Mouse (Mus musculus): ENCODE data around the gene Trp53.
A peak's percentile ranks its signal among the peaks of the same experiment; 100 is the strongest.

Gene Trp53

GRCm38 (mm10) chr11:69628286-69628685 lies 48.1 kb downstream of the Trp53 start:
- peak; percentile 94 for DNase-seq (ENCODE audit: low read depth)

- peak; percentile 68 for DNase-seq (ENCODE audit: low read depth)
Observed at GRCm38 (mm10) chr11:69629802-69630201, 49.6 kb downstream of the Trp53 start.

GRCm38 (mm10) chr11:69632284-69633089 lies 52.3 kb downstream of the Trp53 start, which contains the start of gene Fxr2:
TSS of gene Fxr2 (plus strand) at chr11:69632990.
- DNase-seq (ENCODE audit: low read depth) = peak; percentile 100

GRCm38 (mm10) chr11:69633128-69633866 lies 53.1 kb downstream of the Trp53 start:
- no peak for DNase-seq (ENCODE audit: low read depth)

- DNase-seq (ENCODE audit: low read depth) = no peak
Observed at GRCm38 (mm10) chr11:69635471-69635870, 55.3 kb downstream of the Trp53 start.
